Mouse (Mus musculus): ENCODE results near the gene Olfr1501.

DNA sequence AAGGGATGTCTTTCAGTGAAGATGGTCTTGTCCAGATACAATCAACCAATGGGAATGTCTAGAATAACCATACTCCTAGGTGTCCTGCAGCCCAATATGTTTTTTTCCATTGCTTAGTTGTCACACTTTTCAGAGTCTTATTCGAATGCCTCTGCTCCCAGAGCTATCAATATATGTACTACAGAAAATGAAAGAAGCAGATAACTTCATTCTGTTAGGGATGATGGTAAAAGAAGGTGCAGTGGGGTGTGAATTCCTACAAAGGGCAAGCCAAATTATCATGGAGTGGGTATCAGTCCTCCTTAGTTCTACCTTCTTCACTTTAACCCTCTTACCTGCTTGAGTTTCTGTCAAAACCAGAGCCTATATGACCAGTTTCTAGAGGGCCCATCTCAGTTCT lies 47.3 kb upstream of the Olfr1501 start, which contains the start of gene Olfr1504:
- TF ChIP-seq CTCF (IDR thresholded peaks at IDR 0.05; ENCODE audit: low read depth, low read length) (no peak), POLR2A (IDR thresholded peaks at IDR 0.05; ENCODE audit: insufficient read depth, low read length) (no peak), EP300 (IDR thresholded peaks at IDR 0.05; ENCODE audit: insufficient read depth, low read depth, low read length) (no peak)

Data from ES-Bruce4 (cell line).